Mouse (Mus musculus) cerebellum, adult (tissue): ENCODE results near the gene Padi4.

Experiments used
- ATAC-seq: cut with Nextera tagmentation; 2 replicates; pipeline ENCODE4 v1.9.2; 2017; ENCODE audit warnings: mild to moderate bottlenecking, moderate library complexity, mixed read lengths; ENCODE audit not compliant: insufficient number of reproducible peaks, low FRiP score, low TSS enrichment

Gene Padi4

GRCm38 (mm10) chr4:140788983-140789382, 14.9 kb upstream of the Padi4 start:
- no peak for ATAC-seq

GRCm38 (mm10) chr4:140788264-140788663, 14.2 kb upstream of the Padi4 start:
- no peak for ATAC-seq

- no peak for ATAC-seq
Observed at GRCm38 (mm10) chr4:140787414-140787813, 13.4 kb upstream of the Padi4 start.

GRCm38 (mm10) chr4:140785217-140785616, 11.2 kb upstream of the Padi4 start:
- no peak for ATAC-seq

GRCm38 (mm10) chr4:140784292-140784945, 10.4 kb upstream of the Padi4 start:
- ATAC-seq = no peak

GRCm38 (mm10) chr4:140782821-140783220, 8.8 kb upstream of the Padi4 start:
- no peak for ATAC-seq

- ATAC-seq = no peak
Observed at GRCm38 (mm10) chr4:140780507-140780906, 6.5 kb upstream of the Padi4 start.

- no peak for ATAC-seq
Observed at GRCm38 (mm10) chr4:140779803-140780397, 5.9 kb upstream of the Padi4 start.

- no peak for ATAC-seq
Observed at GRCm38 (mm10) chr4:140776623-140777022, 2.6 kb upstream of the Padi4 start.

- ATAC-seq = no peak
Observed at GRCm38 (mm10) chr4:140775876-140776275, 1.8 kb upstream of the Padi4 start.

- ATAC-seq = no peak
Observed at GRCm38 (mm10) chr4:140774893-140775292, 857 bp upstream of the Padi4 start.

- no peak for ATAC-seq
Observed at GRCm38 (mm10) chr4:140771091-140771490, 2.9 kb downstream of the Padi4 start.

GRCm38 (mm10) chr4:140770433-140770832, 3.6 kb downstream of the Padi4 start:
- ATAC-seq = no peak

GRCm38 (mm10) chr4:140768973-140769372, 5.1 kb downstream of the Padi4 start:
- ATAC-seq = no peak

- ATAC-seq = no peak
Observed at GRCm38 (mm10) chr4:140765936-140766335, 8.1 kb downstream of the Padi4 start.

GRCm38 (mm10) chr4:140763158-140763557, 10.9 kb downstream of the Padi4 start:
- ATAC-seq = no peak

- no peak for ATAC-seq
Observed at GRCm38 (mm10) chr4:140761601-140762000, 12.4 kb downstream of the Padi4 start.

GRCm38 (mm10) chr4:140755811-140756210, 18.2 kb downstream of the Padi4 start:
- ATAC-seq = no peak

GRCm38 (mm10) chr4:140753366-140753765, 20.7 kb downstream of the Padi4 start:
- no peak for ATAC-seq

- no peak for ATAC-seq
Observed at GRCm38 (mm10) chr4:140750328-140750727, 23.7 kb downstream of the Padi4 start.

- no peak for ATAC-seq
Observed at GRCm38 (mm10) chr4:140747978-140748377, 26.1 kb downstream of the Padi4 start.

- no peak for ATAC-seq
Observed at GRCm38 (mm10) chr4:140744654-140745053, 29.4 kb downstream of the Padi4 start.
